31 mouse cellular contexts compared by ENCODE assay signal in the genomic region with DNA sequence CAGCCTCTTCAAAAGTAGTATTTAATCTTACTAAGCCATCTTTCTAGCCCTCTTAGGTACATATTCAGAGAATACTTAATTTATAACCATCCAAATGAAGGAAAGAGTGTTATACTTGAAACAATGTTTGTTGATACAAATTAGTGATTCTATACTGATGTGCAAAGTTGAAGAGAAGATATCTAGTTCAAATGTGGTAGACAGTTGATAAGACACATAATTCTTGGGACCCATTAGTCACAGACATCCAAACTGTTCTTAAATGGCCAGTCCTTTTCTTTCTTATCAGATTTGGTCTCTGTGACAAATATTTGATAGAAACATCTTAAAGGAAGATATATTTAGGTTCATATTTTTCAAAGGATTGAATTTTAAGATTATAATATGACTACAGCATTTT.
"Had no signal": no experiment of that assay in that cellular context is flagged by ENCODE, and none has a peak within 500 bp of the region (broad histone marks: within the 10 kb centered on the region; RNA-seq: fewer than 3 reads in every experiment).

No protein-coding gene starts in this region.

- H3K27me3 ChIP-seq: heart, embryonic 12.5 days; heart, embryonic 13.5 days; heart, embryonic 15.5 days; hindbrain, embryonic 12.5 days; hindbrain, embryonic 13.5 days; hindbrain, embryonic 15.5 days; intestine, embryonic 15.5 days; kidney, embryonic 15.5 days had no signal

- H3K9me3 ChIP-seq: heart, embryonic 10.5 days; heart, embryonic 12.5 days; heart, embryonic 13.5 days; heart, embryonic 15.5 days; hindbrain, embryonic 10.5 days; hindbrain, embryonic 12.5 days; hindbrain, embryonic 13.5 days; hindbrain, embryonic 15.5 days; intestine, embryonic 15.5 days; kidney, embryonic 15.5 days had no signal

- H3K4me1 ChIP-seq: heart, embryonic 10.5 days; heart, embryonic 12.5 days; heart, embryonic 13.5 days; heart, embryonic 15.5 days; hindbrain, embryonic 10.5 days; hindbrain, embryonic 12.5 days; hindbrain, embryonic 13.5 days; hindbrain, embryonic 15.5 days; intestine, embryonic 15.5 days; kidney, embryonic 15.5 days had no signal

- H3K36me3 ChIP-seq: heart, embryonic 10.5 days; heart, embryonic 12.5 days; heart, embryonic 13.5 days; heart, embryonic 15.5 days; hindbrain, embryonic 10.5 days; hindbrain, embryonic 12.5 days; hindbrain, embryonic 13.5 days; hindbrain, embryonic 15.5 days; intestine, embryonic 15.5 days; kidney, embryonic 15.5 days had no signal

- H3K9ac ChIP-seq: heart, embryonic 12.5 days; heart, embryonic 13.5 days; heart, embryonic 15.5 days; hindbrain, embryonic 12.5 days; hindbrain, embryonic 13.5 days; hindbrain, embryonic 14.5 days; hindbrain, embryonic 15.5 days; intestine, embryonic 15.5 days; kidney, embryonic 15.5 days had no signal

- DNase-seq: heart, postnatal 10 days; heart, postnatal 14 days; heart, postnatal 36 days; heart, postnatal 4 days; kidney, adult 11 months; kidney, adult 18-20 months; kidney, adult 2 months; kidney, adult 8-10 months; kidney, adult 9 months; kidney, postnatal 10 days; kidney, postnatal 14 days; kidney, postnatal 25 days; kidney, postnatal 36 days; kidney, postnatal 4 days; layer of hippocampus, adult 9-11 months; layer of hippocampus, postnatal 36 days had no signal

- H3K27ac ChIP-seq: heart, embryonic 10.5 days; heart, embryonic 13.5 days; heart, embryonic 15.5 days; hindbrain, embryonic 10.5 days; hindbrain, embryonic 12.5 days; hindbrain, embryonic 13.5 days; hindbrain, embryonic 14.5 days; hindbrain, embryonic 15.5 days; hindbrain, postnatal 0 days; intestine, embryonic 15.5 days; kidney, embryonic 15.5 days; kidney, postnatal 0 days; layer of hippocampus, adult 2 months; left cerebral cortex, adult 2 months had no signal

- H3K4me3 ChIP-seq: heart, embryonic 10.5 days; heart, embryonic 12.5 days; heart, embryonic 13.5 days; heart, embryonic 15.5 days; hindbrain, embryonic 10.5 days; hindbrain, embryonic 12.5 days; hindbrain, embryonic 13.5 days; hindbrain, embryonic 15.5 days; intestine, embryonic 15.5 days; kidney, embryonic 15.5 days; layer of hippocampus, adult 2 months; left cerebral cortex, adult 2 months had no signal
